Mouse (Mus musculus) hindbrain, embryonic 14.5 days (tissue): ENCODE results near the gene Taok3. TPM values are rescaled to one million over a fixed set of nuclear protein-coding genes. Genes with fewer than 3 reads are reported as not detected.
A peak's percentile ranks its signal among the peaks of the same experiment; 100 is the strongest.
"Not testable (repeated sequence)": the region's sequence is repeated elsewhere in the genome, so short reads cannot be mapped to it uniquely, and the experiment has no call there.

Experiments
- ATAC-seq: fragments of 200-750 bp; cut with Nextera tagmentation; 2 replicates; pipeline ENCODE4 v1.8.0; 2017; ENCODE audit warnings: moderate number of reproducible peaks, mild to moderate bottlenecking, moderate TSS enrichment, moderate library complexity; ENCODE audit not compliant: low FRiP score
- DNase-seq: peaks from one replicate; pipeline ENCODE4 v3.0.0-alpha.2; 2015; ENCODE audit warnings: low spot score
- H3K27ac ChIP-seq: fragments of 300-500 bp; sonication (generic); 2 replicates; pipeline ENCODE4 v1.5.1; 2014; ENCODE audit warnings: mild to moderate bottlenecking, moderate library complexity
- H3K27me3 ChIP-seq: fragments of 300-500 bp; sonication (generic); 2 replicates; pipeline ENCODE4 v1.6.1; 2014; ENCODE audit warnings: mild to moderate bottlenecking, low read length, mixed read lengths; ENCODE audit not compliant: control insufficient read depth, insufficient read depth
- H3K36me3 ChIP-seq: fragments of 300-500 bp; sonication (generic); replicated peaks from 2 replicates; pipeline ENCODE4 v1.6.1; 2014; ENCODE audit not compliant: control insufficient read depth, insufficient read depth
- H3K4me1 ChIP-seq: fragments of 300-500 bp; sonication (generic); replicated peaks from 2 replicates; pipeline ENCODE4 v1.6.1; 2014; ENCODE audit warnings: antibody characterized with exemption, low read length, mixed read lengths; ENCODE audit not compliant: control insufficient read depth, insufficient read depth
- H3K4me2 ChIP-seq: fragments of 300-500 bp; sonication (generic); replicated peaks from 2 replicates; pipeline ENCODE4 v1.6.1; 2014; ENCODE audit warnings: mild to moderate bottlenecking, moderate library complexity
- H3K4me3 ChIP-seq: fragments of 300-500 bp; sonication (generic); replicated peaks from 2 replicates; pipeline ENCODE4 v1.5.1; 2014; ENCODE audit warnings: mild to moderate bottlenecking, low read length
- H3K9ac ChIP-seq: fragments of 300-500 bp; sonication (generic); 2 replicates; pipeline ENCODE4 v1.6.1; 2014
- H3K9me3 ChIP-seq: fragments of 300-500 bp; sonication (generic); 2 replicates; pipeline ENCODE4 v1.6.1; 2016; ENCODE audit warnings: low read length; ENCODE audit not compliant: control insufficient read depth
- WGBS: fragments of 180-500 bp; shearing (Covaris S2); extraction: QIAGEN DNeasy Blood & Tissue Kit; methylation state at CpG from one replicate; pipeline ENCODE4 v1.1.7; 2014; 5-methylcytosine and 5-hydroxymethylcytosine counted together
- polyA plus RNA-seq: library from polyadenylated mRNA; unstranded; fragments of >200 nt; fragmentation: Nextera tagmentation; extraction: Ambion mirVana; gene quantifications from 2 replicates; pipeline ENCODE4 v1.2.1, GENCODE M21; 2014

The Taok3 gene
- polyA plus RNA-seq, 1 experiment from 2014 or later: 50.4 TPM

DNA sequence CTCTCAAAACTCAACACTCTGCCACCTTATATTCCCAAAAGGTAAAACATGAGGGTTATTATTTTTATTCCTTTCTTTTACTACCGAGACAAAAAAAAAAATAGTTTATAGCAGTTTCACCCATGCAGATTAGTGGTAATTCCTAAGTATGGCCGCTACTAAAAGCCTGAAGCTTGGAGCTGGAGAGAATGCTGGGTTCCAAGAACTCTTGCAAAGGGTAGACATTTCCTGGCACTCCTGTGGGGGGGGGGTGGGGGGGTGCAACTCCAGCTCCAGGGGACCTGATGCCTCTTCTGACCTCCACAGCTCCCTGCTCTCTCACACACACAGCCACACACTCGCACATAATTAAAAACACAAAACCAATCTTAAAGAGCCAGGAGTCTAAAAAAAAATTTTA is 166.4 kb downstream of the Taok3 start:
- Histone ChIP-seq H3K4me3 (peak overlapping the region; percentile 90), H3K27ac (no peak overlapping the region), H3K36me3 (peaks cover 37% of the 10 kb centered on the region), H3K4me1 (peaks cover 27% of the 10 kb centered on the region), H3K9me3 (no peaks in the 10 kb centered on the region), H3K9ac (peak overlapping the region; percentile 91), H3K4me2 (peak overlapping the region; percentile 63), H3K27me3 (no peaks in the 10 kb centered on the region)
- 55% methylated on average over 3 of the region's 3 CpGs for WGBS
- DNase-seq: no peak
- no peak for ATAC-seq

DNA sequence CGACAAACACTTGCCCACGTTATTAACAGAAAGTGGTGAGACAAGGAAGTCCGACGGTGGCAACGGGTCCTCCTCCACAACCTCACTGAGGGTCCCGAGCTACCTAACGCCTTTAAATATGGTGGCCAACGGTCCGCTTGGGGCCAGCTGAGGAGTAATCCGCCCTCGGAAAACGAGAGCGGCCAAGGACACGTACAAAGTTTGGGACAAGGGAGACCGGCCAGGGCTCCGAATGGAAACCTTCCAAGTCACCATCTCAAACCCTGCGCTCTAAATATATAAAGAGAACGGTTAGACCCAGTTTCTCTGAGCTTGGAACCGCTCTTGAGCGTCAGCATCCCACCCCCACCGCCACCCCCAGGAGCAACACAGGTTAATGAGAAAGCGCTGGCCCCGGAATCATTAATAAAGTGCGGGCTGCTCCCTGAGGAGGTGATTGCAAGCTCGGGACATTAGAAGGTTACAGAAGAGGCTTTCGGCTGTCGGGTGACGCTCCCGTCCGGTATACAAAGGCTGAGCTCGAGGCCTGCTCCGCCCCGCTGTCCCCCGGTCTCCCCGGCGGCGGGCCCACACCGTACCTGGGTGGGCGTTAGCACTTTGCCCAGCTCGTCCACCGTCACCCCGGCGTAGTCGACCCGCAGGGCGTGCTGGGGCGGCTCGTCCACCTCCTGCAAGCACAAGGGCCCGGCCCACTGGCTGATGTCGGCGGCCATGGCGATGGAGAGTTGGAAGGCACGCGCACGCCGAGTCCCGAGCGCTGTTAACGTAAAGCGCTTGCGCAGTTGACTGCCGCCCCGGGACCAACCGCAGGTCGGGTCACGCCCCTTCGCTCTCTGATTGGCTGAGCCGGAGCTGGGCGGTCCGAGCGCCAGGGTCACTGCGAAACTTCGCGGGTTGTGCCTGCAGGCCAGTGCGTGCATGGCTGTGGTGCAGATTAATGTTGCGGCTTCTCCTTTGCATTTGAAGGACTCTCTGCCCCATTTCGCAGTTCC is 167.2 kb downstream of the Taok3 start, which contains the start of gene Pebp1:
TSS of gene Pebp1 (minus strand) at position 795 of the 992 bp plus-strand sequence.
- Histone ChIP-seq H3K36me3 (peaks cover 28% of the 10 kb centered on the region), H3K4me2 (peak within 1 kb of the TSS; percentile 63), H3K4me3 (peak within 1 kb of the TSS; percentile 90), H3K9ac (peak within 1 kb of the TSS; percentile 91), H3K4me1 (peaks cover 27% of the 10 kb centered on the region), H3K9me3 (no peaks in the 10 kb centered on the region), H3K27ac (peak within 1 kb of the TSS; percentile 64), H3K27me3 (no peaks in the 10 kb centered on the region)
- DNase-seq (peak; percentile 97), ATAC-seq (peak; percentile 94)
- WGBS: under 1% methylated on average over 69 of the region's 77 CpGs

DNA sequence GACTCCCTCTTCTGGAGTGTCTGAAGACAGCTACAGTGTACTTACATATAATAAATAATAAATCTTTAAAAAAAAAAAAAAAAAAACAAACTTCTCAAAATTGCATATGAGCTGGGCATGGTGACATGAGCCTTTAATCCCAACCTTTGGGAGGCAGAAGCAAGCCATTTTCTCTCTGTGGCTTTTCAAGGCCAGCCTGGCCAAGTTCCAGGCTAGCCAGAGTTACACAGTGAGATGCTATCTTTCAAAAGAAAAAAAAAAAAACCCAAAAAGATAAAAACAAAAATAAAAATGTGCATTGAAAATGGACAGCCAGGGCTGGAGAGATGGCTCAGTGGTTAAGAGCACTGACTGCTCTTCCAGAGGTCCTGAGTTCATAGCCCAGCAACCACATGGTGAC is 169.7 kb downstream of the Taok3 start:
- Histone ChIP-seq H3K27ac (no peak overlapping the region), H3K27me3 (no peaks in the 10 kb centered on the region), H3K4me2 (no peak overlapping the region), H3K36me3 (peaks cover 10% of the 10 kb centered on the region), H3K4me3 (no peak overlapping the region), H3K4me1 (peaks cover 20% of the 10 kb centered on the region), H3K9ac (no peak overlapping the region), H3K9me3 (no peaks in the 10 kb centered on the region)
- no peak for DNase-seq
- ATAC-seq: no peak

DNA sequence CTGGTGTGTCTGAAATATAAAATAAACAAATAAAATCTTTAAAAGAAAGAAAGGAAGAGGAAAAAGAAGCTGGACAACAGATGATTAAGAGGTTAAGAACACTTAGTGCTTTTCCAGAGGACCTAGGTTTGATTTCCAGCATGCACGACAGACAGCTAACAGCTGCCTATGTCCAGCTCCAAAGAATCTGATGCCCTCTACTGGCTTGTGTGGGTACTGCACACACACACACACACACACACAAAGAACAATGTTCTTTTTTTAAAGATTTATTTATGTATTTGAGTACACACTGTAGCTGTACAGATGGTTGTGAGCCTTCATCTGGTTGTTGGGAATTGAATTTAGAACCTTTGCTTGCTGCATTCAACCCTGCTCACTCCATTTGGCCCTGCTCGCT is 170.2 kb downstream of the Taok3 start:
- Histone ChIP-seq H3K36me3 (peaks cover 6% of the 10 kb centered on the region; the same call in 1 of the 2 replicates), H3K4me2 (no peak overlapping the region)

DNA sequence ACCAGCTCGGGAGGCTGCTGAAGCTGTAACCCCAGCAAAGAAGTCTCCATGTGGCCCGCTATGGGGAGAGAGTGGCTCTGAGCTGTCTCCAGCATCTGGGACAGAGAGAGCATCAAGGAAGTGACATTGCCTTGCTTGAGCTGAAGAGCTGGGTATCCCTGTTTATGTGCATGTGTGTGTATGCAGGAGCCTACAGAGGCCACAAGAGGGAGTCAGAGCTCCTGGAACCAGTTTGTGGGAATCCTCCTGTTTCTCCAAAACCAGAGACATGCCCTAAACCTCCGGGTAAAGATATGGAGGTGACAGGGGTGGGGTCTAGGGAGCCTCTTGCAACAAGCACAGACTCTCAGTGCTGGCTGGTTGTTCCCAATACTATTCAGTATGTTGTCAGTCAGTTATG is 171.4 kb downstream of the Taok3 start:
- H3K9me3 ChIP-seq: no peaks in the 10 kb centered on the region
- no peak overlapping the region for H3K27ac ChIP-seq
- WGBS: 88% methylated on average over 3 of the region's 3 CpGs
- DNase-seq (no peak), ATAC-seq (no peak)
- no peak overlapping the region for H3K4me3 ChIP-seq
- peaks cover 9% of the 10 kb centered on the region for H3K4me1 ChIP-seq
- no peaks in the 10 kb centered on the region for H3K36me3 ChIP-seq
- no peak overlapping the region for H3K9ac ChIP-seq
- no peak overlapping the region for H3K4me2 ChIP-seq
- no peaks in the 10 kb centered on the region for H3K27me3 ChIP-seq

More for the DNA sequence above, 170.2 kb downstream of the Taok3 start:
- H3K9ac ChIP-seq: no peak overlapping the region
- H3K27ac ChIP-seq: no peak overlapping the region
- ATAC-seq (no peak), DNase-seq (no peak)
- WGBS: 95% methylated on average over 2 of the region's 2 CpGs
- no peak overlapping the region for H3K4me3 ChIP-seq
- H3K4me1 ChIP-seq: peaks cover 17% of the 10 kb centered on the region
- no peaks in the 10 kb centered on the region for H3K9me3 ChIP-seq
- H3K27me3 ChIP-seq: no peaks in the 10 kb centered on the region

DNA sequence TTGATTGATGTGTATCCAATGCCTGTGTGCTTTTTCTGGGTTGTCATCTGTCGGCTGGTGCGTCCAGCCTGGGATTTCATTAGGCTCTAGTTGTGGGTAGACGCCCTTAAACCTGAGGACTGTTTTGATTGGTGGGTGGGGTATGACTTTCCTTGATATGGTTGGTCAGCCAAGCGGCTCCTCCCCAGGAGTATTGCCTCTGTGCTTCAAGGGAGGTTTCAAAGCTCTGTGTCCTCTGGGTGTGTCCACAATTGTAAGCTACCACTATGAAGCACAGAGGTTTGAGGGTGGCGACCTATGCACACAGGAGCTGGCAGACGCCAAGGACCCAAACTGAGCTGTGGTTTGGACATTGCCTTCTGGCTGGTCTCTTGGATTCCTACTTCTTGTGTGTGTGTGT is 172.6 kb downstream of the Taok3 start:
- DNase-seq: no peak
- no peaks in the 10 kb centered on the region for H3K9me3 ChIP-seq
- no peak overlapping the region for H3K4me2 ChIP-seq
- no peak overlapping the region for H3K27ac ChIP-seq
- no peak overlapping the region for H3K4me3 ChIP-seq
- H3K36me3 ChIP-seq: no peaks in the 10 kb centered on the region
- H3K9ac ChIP-seq: no peak overlapping the region
- H3K27me3 ChIP-seq: no peaks in the 10 kb centered on the region
- no peak for ATAC-seq
- H3K4me1 ChIP-seq: 0 out of 2 replicates have a peak, but pooled peaks cover 5% of the 10 kb centered on the region
- WGBS: 76% methylated on average over 6 of the region's 6 CpGs

DNA sequence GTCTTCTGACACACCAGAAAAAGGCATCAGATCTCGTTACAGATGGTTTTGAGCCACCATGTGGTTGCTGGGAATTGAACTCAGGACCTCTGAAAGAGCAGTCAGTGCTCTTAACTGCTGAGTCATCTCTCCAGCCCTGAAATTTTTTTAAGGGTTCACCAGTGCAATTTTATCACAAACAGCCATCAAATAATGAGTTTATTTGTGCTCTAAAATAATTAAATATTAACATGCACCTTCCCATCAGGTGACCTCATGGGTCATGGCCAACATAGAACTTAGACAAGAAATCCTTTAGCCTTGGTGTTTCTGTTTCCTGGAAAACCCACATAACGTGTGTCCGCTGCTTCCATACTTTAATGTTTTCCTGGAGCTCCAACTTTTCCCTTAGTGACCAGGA is 173.8 kb downstream of the Taok3 start:
- H3K27me3 ChIP-seq, H3K36me3 ChIP-seq, H3K4me2 ChIP-seq, DNase-seq, H3K4me1 ChIP-seq, H3K27ac ChIP-seq, ATAC-seq, H3K9ac ChIP-seq, H3K4me3 ChIP-seq, H3K9me3 ChIP-seq: not testable (repeated sequence)
- WGBS: 87% methylated on average over 3 of the region's 3 CpGs

DNA sequence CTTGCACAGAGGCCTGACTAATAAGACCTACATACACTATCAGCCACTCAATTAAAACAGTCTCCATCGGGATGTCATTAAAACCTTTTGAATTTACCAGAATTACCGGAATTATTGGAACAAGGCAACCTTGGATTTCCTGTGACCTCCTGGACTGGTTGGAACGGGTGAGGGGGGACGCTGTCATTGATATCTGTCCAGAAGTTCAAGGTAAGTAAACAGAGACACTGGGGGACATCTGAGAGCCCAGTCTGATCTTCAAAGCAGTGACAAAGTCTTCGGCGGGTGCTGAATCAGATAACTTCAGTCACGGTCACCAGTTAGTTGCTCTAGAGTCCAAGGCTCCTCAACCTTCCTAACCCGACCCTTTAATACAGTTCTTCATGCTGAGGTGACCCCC is 175.1 kb downstream of the Taok3 start:
- Histone ChIP-seq H3K4me1 (no peaks in the 10 kb centered on the region), H3K9me3 (no peaks in the 10 kb centered on the region), H3K9ac (no peak overlapping the region), H3K4me3 (no peak overlapping the region), H3K4me2 (no peak overlapping the region), H3K27ac (no peak overlapping the region), H3K27me3 (no peaks in the 10 kb centered on the region), H3K36me3 (no peaks in the 10 kb centered on the region)
- ATAC-seq (no peak), DNase-seq (no peak)
- WGBS: 94% methylated on average over 8 of the region's 8 CpGs

DNA sequence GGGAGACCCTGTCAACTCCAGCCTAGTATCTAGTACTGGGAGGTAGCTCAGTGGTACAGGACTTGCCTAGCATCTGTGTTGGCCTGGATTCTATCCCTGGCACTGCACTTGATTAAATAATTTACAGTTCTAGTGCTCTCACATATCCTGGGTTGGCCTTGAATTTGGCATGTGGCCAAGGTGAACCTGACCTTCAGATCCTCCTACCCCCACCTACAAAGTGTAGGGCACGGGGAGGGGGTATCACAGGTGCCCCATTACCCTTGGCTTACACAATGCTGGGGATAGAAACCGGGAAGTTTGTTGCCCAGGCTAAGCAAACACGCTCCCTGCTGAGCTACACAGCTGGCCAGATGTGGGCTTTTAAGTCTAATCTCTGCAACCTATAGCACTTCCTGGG is 183.0 kb downstream of the Taok3 start:
- WGBS: 75% methylated on average over 3 of the region's 3 CpGs
- Histone ChIP-seq H3K4me3 (no peak overlapping the region), H3K4me2 (no peak overlapping the region), H3K36me3 (no peaks in the 10 kb centered on the region), H3K9me3 (0 out of 2 replicates have a peak, but pooled peaks cover 3% of the 10 kb centered on the region), H3K27me3 (no peaks in the 10 kb centered on the region), H3K27ac (no peak overlapping the region), H3K9ac (no peak overlapping the region), H3K4me1 (0 out of 2 replicates have a peak, but pooled peaks cover 4% of the 10 kb centered on the region)
- ATAC-seq: no peak
- DNase-seq: no peak
